Mouse (Mus musculus) hindbrain, embryonic 10.5 days (tissue): Measurements from ENCODE around the gene Nckap5. TPM values are rescaled to one million over a fixed set of nuclear protein-coding genes. Genes with fewer than 3 reads are reported as not detected.

Experiments used
- DNase-seq: peaks from one replicate; pipeline ENCODE4 v3.0.0-alpha.2; 2017; ENCODE audit warnings: low spot score
- H3K27ac ChIP-seq: fragments of 300-500 bp; sonication (generic); 2 replicates; pipeline ENCODE4 v1.5.1; 2016; ENCODE audit warnings: mild to moderate bottlenecking, moderate library complexity
- H3K27me3 ChIP-seq: fragments of 300-500 bp; sonication (generic); 2 replicates; pipeline ENCODE4 v1.6.1; 2016; ENCODE audit warnings: mild to moderate bottlenecking; ENCODE audit not compliant: poor library complexity, insufficient read depth, severe bottlenecking
- H3K36me3 ChIP-seq: fragments of 300-500 bp; sonication (generic); 2 replicates; pipeline ENCODE4 v1.6.1; 2016; ENCODE audit warnings: mild to moderate bottlenecking, moderate library complexity
- H3K4me1 ChIP-seq: fragments of 300-500 bp; sonication (generic); replicated peaks from 2 replicates; pipeline ENCODE4 v1.6.1; 2016; ENCODE audit warnings: mild to moderate bottlenecking
- H3K4me3 ChIP-seq: fragments of 300-500 bp; sonication (generic); 2 replicates; pipeline ENCODE4 v1.5.1; 2016; ENCODE audit warnings: mild to moderate bottlenecking, moderate library complexity
- H3K9me3 ChIP-seq: fragments of 300-500 bp; sonication (generic); 2 replicates; pipeline ENCODE4 v1.6.1; 2016; ENCODE audit warnings: mild to moderate bottlenecking, moderate library complexity
- WGBS: fragments of 180-500 bp; shearing (Covaris S2); methylation state at CpG from one replicate; pipeline ENCODE4 v1.1.7; 2016; 5-methylcytosine and 5-hydroxymethylcytosine counted together
- polyA plus RNA-seq: library from polyadenylated mRNA; unstranded; fragments of >200 nt; fragmentation: Nextera tagmentation; extraction: Ambion mirVana; gene quantifications from 2 replicates; pipeline ENCODE4 v1.2.1, GENCODE M21; 2016

The Nckap5 gene
- polyA plus RNA-seq, 1 experiment from 2014 or later = 20.8 TPM

GRCm38 (mm10) chr1:126677280-126677679, 153.3 kb downstream of the Nckap5 start:
- no peaks in the 10 kb centered on the region for H3K9me3 ChIP-seq
- H3K36me3 ChIP-seq = peaks cover 32% of the 10 kb centered on the region; the same call in 1 of the 2 replicates
- no peak overlapping the region; the same call in 1 of the 2 replicates for H3K27ac ChIP-seq
- no peak overlapping the region for H3K4me3 ChIP-seq
- no peak for DNase-seq
- H3K4me1 ChIP-seq = peaks cover 32% of the 10 kb centered on the region
- H3K27me3 ChIP-seq = no peaks in the 10 kb centered on the region
- 35% methylated on average over 4 of the region's 4 CpGs for WGBS

- no peaks in the 10 kb centered on the region for H3K9me3 ChIP-seq
- no peak overlapping the region for H3K4me3 ChIP-seq
- 0% methylated on average over 1 of the region's 1 CpGs for WGBS
- H3K36me3 ChIP-seq = peaks cover 38% of the 10 kb centered on the region; the same call in 1 of the 2 replicates
- peaks cover 29% of the 10 kb centered on the region for H3K4me1 ChIP-seq
- H3K27me3 ChIP-seq = no peaks in the 10 kb centered on the region
- H3K27ac ChIP-seq = peak overlapping the region; percentile 40; the same call in 1 of the 2 replicates
- DNase-seq = no peak
These were observed 153.8 kb downstream of the Nckap5 start for GRCm38 (mm10) chr1:126676769-126677168.

- WGBS = 21% methylated on average over 1 of the region's 1 CpGs
- Histone ChIP-seq H3K9me3 (peaks cover under 1% of the 10 kb centered on the region; the same call in 1 of the 2 replicates), H3K27ac (no peak overlapping the region), H3K36me3 (peaks cover 51% of the 10 kb centered on the region), H3K4me3 (no peak overlapping the region), H3K27me3 (no peaks in the 10 kb centered on the region), H3K4me1 (peaks cover 22% of the 10 kb centered on the region)
- DNase-seq = no peak
These were observed 155.5 kb downstream of the Nckap5 start for GRCm38 (mm10) chr1:126675142-126675541.

GRCm38 (mm10) chr1:126673238-126673637, 157.4 kb downstream of the Nckap5 start:
- peaks cover 45% of the 10 kb centered on the region for H3K36me3 ChIP-seq
- 95% methylated on average over 2 of the region's 2 CpGs for WGBS
- no peaks in the 10 kb centered on the region for H3K27me3 ChIP-seq
- H3K4me1 ChIP-seq = peaks cover 22% of the 10 kb centered on the region
- no peak overlapping the region for H3K27ac ChIP-seq
- H3K9me3 ChIP-seq = peaks cover 3% of the 10 kb centered on the region; the same call in 1 of the 2 replicates
- no peak overlapping the region for H3K4me3 ChIP-seq
- DNase-seq = no peak

- Histone ChIP-seq H3K27ac (no peak overlapping the region), H3K4me3 (no peak overlapping the region), H3K4me1 (peaks cover 6% of the 10 kb centered on the region), H3K36me3 (peaks cover 45% of the 10 kb centered on the region), H3K9me3 (peaks cover 3% of the 10 kb centered on the region; the same call in 1 of the 2 replicates), H3K27me3 (no peaks in the 10 kb centered on the region)
- no peak for DNase-seq
- 96% methylated on average over 3 of the region's 3 CpGs for WGBS
These were observed 160.1 kb downstream of the Nckap5 start for GRCm38 (mm10) chr1:126670507-126670906.

GRCm38 (mm10) chr1:126660098-126660999, 170.2 kb downstream of the Nckap5 start:
- peaks cover 9% of the 10 kb centered on the region; the same call in 1 of the 2 replicates for H3K36me3 ChIP-seq
- no peaks in the 10 kb centered on the region for H3K27me3 ChIP-seq
- 62% methylated on average over 7 of the region's 7 CpGs for WGBS
- no peak overlapping the region for H3K4me3 ChIP-seq
- H3K9me3 ChIP-seq = no peaks in the 10 kb centered on the region
- peak overlapping the region; percentile 53 for H3K27ac ChIP-seq
- peak; percentile 16 for DNase-seq
- H3K4me1 ChIP-seq = peaks cover 27% of the 10 kb centered on the region

GRCm38 (mm10) chr1:126658731-126659130, 171.9 kb downstream of the Nckap5 start:
- Histone ChIP-seq H3K27ac (no peak overlapping the region), H3K27me3 (no peaks in the 10 kb centered on the region), H3K36me3 (peaks cover 9% of the 10 kb centered on the region; the same call in 1 of the 2 replicates), H3K4me3 (no peak overlapping the region), H3K4me1 (peaks cover 27% of the 10 kb centered on the region), H3K9me3 (no peaks in the 10 kb centered on the region)
- no peak for DNase-seq
- WGBS = 95% methylated on average over 11 of the region's 11 CpGs

GRCm38 (mm10) chr1:126656246-126656645, 174.4 kb downstream of the Nckap5 start:
- H3K4me3 ChIP-seq = no peak overlapping the region
- no peaks in the 10 kb centered on the region for H3K9me3 ChIP-seq
- H3K27me3 ChIP-seq = no peaks in the 10 kb centered on the region
- WGBS = 63% methylated on average over 2 of the region's 2 CpGs
- DNase-seq = no peak
- 0 out of 2 replicates have a peak, but pooled peaks cover 9% of the 10 kb centered on the region for H3K36me3 ChIP-seq
- H3K4me1 ChIP-seq = peaks cover 27% of the 10 kb centered on the region
- H3K27ac ChIP-seq = no peak overlapping the region

GRCm38 (mm10) chr1:126652085-126652484, 178.5 kb downstream of the Nckap5 start:
- Histone ChIP-seq H3K9me3 (no peaks in the 10 kb centered on the region), H3K36me3 (no peaks in the 10 kb centered on the region), H3K27me3 (no peaks in the 10 kb centered on the region), H3K4me1 (peaks cover 12% of the 10 kb centered on the region; the same call in 1 of the 2 replicates), H3K4me3 (no peak overlapping the region), H3K27ac (no peak overlapping the region)
- DNase-seq = no peak
- 71% methylated on average over 2 of the region's 2 CpGs for WGBS

- H3K27me3 ChIP-seq = no peaks in the 10 kb centered on the region
- DNase-seq = no peak
- peaks cover 4% of the 10 kb centered on the region; the same call in 1 of the 2 replicates for H3K4me1 ChIP-seq
- WGBS = 82% methylated on average over 5 of the region's 5 CpGs
- H3K36me3 ChIP-seq = no peaks in the 10 kb centered on the region
- H3K9me3 ChIP-seq = no peaks in the 10 kb centered on the region
- H3K4me3 ChIP-seq = no peak overlapping the region
- H3K27ac ChIP-seq = no peak overlapping the region
These were observed 179.8 kb downstream of the Nckap5 start for GRCm38 (mm10) chr1:126650806-126651205.

- no peaks in the 10 kb centered on the region for H3K27me3 ChIP-seq
- peaks cover 15% of the 10 kb centered on the region; the same call in 1 of the 2 replicates for H3K36me3 ChIP-seq
- WGBS = 86% methylated on average over 5 of the region's 5 CpGs
- no peaks in the 10 kb centered on the region for H3K9me3 ChIP-seq
- H3K4me3 ChIP-seq = no peak overlapping the region
- DNase-seq = no peak
- H3K27ac ChIP-seq = no peak overlapping the region
- no peaks in the 10 kb centered on the region for H3K4me1 ChIP-seq
These were observed 187.8 kb downstream of the Nckap5 start for GRCm38 (mm10) chr1:126642751-126643150.

- Histone ChIP-seq H3K27me3 (no peaks in the 10 kb centered on the region), H3K27ac (no peak overlapping the region), H3K36me3 (peaks cover 25% of the 10 kb centered on the region), H3K9me3 (no peaks in the 10 kb centered on the region), H3K4me1 (no peaks in the 10 kb centered on the region), H3K4me3 (no peak overlapping the region)
- no peak for DNase-seq
- WGBS = 82% methylated on average over 2 of the region's 2 CpGs
These were observed 191.1 kb downstream of the Nckap5 start for GRCm38 (mm10) chr1:126639463-126639862.

- H3K4me1 ChIP-seq = no peaks in the 10 kb centered on the region
- no peak overlapping the region for H3K27ac ChIP-seq
- no peak for DNase-seq
- H3K4me3 ChIP-seq = no peak overlapping the region
- 90% methylated on average over 1 of the region's 1 CpGs for WGBS
- H3K36me3 ChIP-seq = peaks cover 25% of the 10 kb centered on the region
- no peaks in the 10 kb centered on the region for H3K27me3 ChIP-seq
- H3K9me3 ChIP-seq = no peaks in the 10 kb centered on the region
These were observed 193.1 kb downstream of the Nckap5 start for GRCm38 (mm10) chr1:126637515-126637914.
